Mouse (Mus musculus) midbrain, postnatal 0 days (tissue): Measurements from ENCODE around the gene Rnase4. TPM values are rescaled to one million over a fixed set of nuclear protein-coding genes. Genes with fewer than 3 reads are reported as not detected.

Experiments used
- ATAC-seq: fragments of 200-750 bp; cut with Nextera tagmentation; 2 replicates; pipeline ENCODE4 v1.8.0; 2017; ENCODE audit warnings: moderate number of reproducible peaks, mild to moderate bottlenecking, moderate TSS enrichment, moderate library complexity; ENCODE audit not compliant: low FRiP score
- DNase-seq: peaks from one replicate; pipeline ENCODE4 v3.0.0-alpha.2; 2015; ENCODE audit warnings: low spot score
- H3K27ac ChIP-seq: fragments of 300-500 bp; sonication (generic); 2 replicates; pipeline ENCODE4 v1.5.1; 2014; ENCODE audit warnings: low read depth, mild to moderate bottlenecking, low read length, mixed read lengths
- H3K27me3 ChIP-seq: fragments of 300-500 bp; sonication (generic); 2 replicates; pipeline ENCODE4 v1.6.1; 2014; ENCODE audit warnings: low read length, control low read depth, mixed read lengths; ENCODE audit not compliant: insufficient read depth
- H3K36me3 ChIP-seq: fragments of 300-500 bp; sonication (generic); 2 replicates; pipeline ENCODE4 v1.6.1; 2014; ENCODE audit warnings: low read length, control low read depth, mixed read lengths; ENCODE audit not compliant: insufficient read depth
- H3K4me1 ChIP-seq: fragments of 300-500 bp; sonication (generic); 2 replicates; pipeline ENCODE4 v1.6.1; 2014; ENCODE audit warnings: mild to moderate bottlenecking, control low read depth, antibody characterized with exemption, low read length, mixed read lengths; ENCODE audit not compliant: insufficient read depth
- H3K4me2 ChIP-seq: fragments of 300-500 bp; sonication (generic); 2 replicates; pipeline ENCODE4 v1.6.1; 2014; ENCODE audit warnings: low read depth, mild to moderate bottlenecking, low read length, mixed read lengths; ENCODE audit not compliant: poor library complexity, severe bottlenecking
- H3K4me3 ChIP-seq: fragments of 300-500 bp; sonication (generic); 2 replicates; pipeline ENCODE4 v1.5.1; 2014; ENCODE audit warnings: low read depth, mild to moderate bottlenecking, low read length, moderate library complexity
- H3K9ac ChIP-seq: fragments of 300-500 bp; sonication (generic); replicated peaks from 2 replicates; pipeline ENCODE4 v1.6.1; 2014; ENCODE audit warnings: mild to moderate bottlenecking, low read length, moderate library complexity, mixed read lengths; ENCODE audit not compliant: poor library complexity, severe bottlenecking
- H3K9me3 ChIP-seq: fragments of 300-500 bp; sonication (generic); 2 replicates; pipeline ENCODE4 v1.6.1; 2016; ENCODE audit warnings: low read length, control low read depth
- CTCF ChIP-seq: IDR thresholded peaks from 2 replicates; pipeline ENCODE4 v1.5.1; 2016; ENCODE audit warnings: antibody characterized with exemption, mild to moderate bottlenecking
- WGBS: fragments of 180-500 bp; shearing (Covaris S2); extraction: QIAGEN DNeasy Blood & Tissue Kit; methylation state at CpG from one replicate; pipeline ENCODE4 v1.1.7; 2014; 5-methylcytosine and 5-hydroxymethylcytosine counted together
- polyA plus RNA-seq: library from polyadenylated mRNA; unstranded; fragments of >200 nt; fragmentation: Nextera tagmentation; extraction: Ambion mirVana; gene quantifications from 2 replicates; pipeline ENCODE4 v1.2.1, GENCODE M21; 2015
- total RNA-seq: library from RNA; depleted of rRNA; stranded (reverse); fragments of >200 nt; gene quantifications from 2 replicates; pipeline ENCODE4 v1.2.3, GENCODE M21; 2014

Gene Rnase4
- total and polyA plus RNA-seq, 2 experiments from 2014 or later, result 14.9 to 29.3 TPM

- Histone ChIP-seq H3K9ac (no peak overlapping the region), H3K4me3 (no peak overlapping the region), H3K4me1 (no peaks in the 10 kb centered on the region), H3K27ac (no peak overlapping the region), H3K9me3 (no peaks in the 10 kb centered on the region), H3K4me2 (no peak overlapping the region), H3K36me3 (no peaks in the 10 kb centered on the region), H3K27me3 (no peaks in the 10 kb centered on the region)
- 94% methylated on average over 9 of the region's 9 CpGs for WGBS
- ATAC-seq (no peak), DNase-seq (no peak)
- no peak for TF ChIP-seq CTCF
Observed at GRCm38 (mm10) chr14:51130315-51130940, 39.6 kb downstream of the Rnase4 start.

- no peaks in the 10 kb centered on the region for H3K4me1 ChIP-seq
- H3K36me3 ChIP-seq, result no peaks in the 10 kb centered on the region
- H3K9me3 ChIP-seq, result no peaks in the 10 kb centered on the region
- H3K27ac ChIP-seq, result no peak overlapping the region
- ATAC-seq, result no peak
- TF ChIP-seq CTCF, result no peak
- H3K4me3 ChIP-seq, result no peak overlapping the region
- no peak overlapping the region for H3K4me2 ChIP-seq
- H3K27me3 ChIP-seq, result no peaks in the 10 kb centered on the region
- H3K9ac ChIP-seq, result no peak overlapping the region
- DNase-seq, result no peak
- 78% methylated on average over 7 of the region's 7 CpGs for WGBS
Observed at GRCm38 (mm10) chr14:51131086-51131815, 40.4 kb downstream of the Rnase4 start.

GRCm38 (mm10) chr14:51132372-51132771, 41.5 kb downstream of the Rnase4 start:
- no peak overlapping the region for H3K9ac ChIP-seq
- H3K4me1 ChIP-seq, result no peaks in the 10 kb centered on the region
- H3K27me3 ChIP-seq, result no peaks in the 10 kb centered on the region
- H3K27ac ChIP-seq, result no peak overlapping the region
- no peak overlapping the region for H3K4me3 ChIP-seq
- TF ChIP-seq CTCF, result no peak
- no peak for DNase-seq
- ATAC-seq, result no peak
- H3K9me3 ChIP-seq, result no peaks in the 10 kb centered on the region
- no peaks in the 10 kb centered on the region for H3K36me3 ChIP-seq
- WGBS, result 87% methylated on average over 4 of the region's 4 CpGs
- no peak overlapping the region for H3K4me2 ChIP-seq

- H3K4me3 ChIP-seq, result no peak overlapping the region
- ATAC-seq (no peak), DNase-seq (no peak)
- no peaks in the 10 kb centered on the region for H3K27me3 ChIP-seq
- H3K9me3 ChIP-seq, result no peaks in the 10 kb centered on the region
- no peak overlapping the region for H3K4me2 ChIP-seq
- no peaks in the 10 kb centered on the region for H3K36me3 ChIP-seq
- no peak overlapping the region for H3K9ac ChIP-seq
- 85% methylated on average over 2 of the region's 2 CpGs for WGBS
- H3K27ac ChIP-seq, result no peak overlapping the region
- H3K4me1 ChIP-seq, result no peaks in the 10 kb centered on the region
- no peak for TF ChIP-seq CTCF
Observed at GRCm38 (mm10) chr14:51140342-51140741, 49.5 kb downstream of the Rnase4 start.

- no peaks in the 10 kb centered on the region for H3K27me3 ChIP-seq
- no peak for ATAC-seq
- no peak overlapping the region for H3K9ac ChIP-seq
- no peak overlapping the region for H3K27ac ChIP-seq
- H3K4me1 ChIP-seq, result no peaks in the 10 kb centered on the region
- WGBS, result 88% methylated on average over 4 of the region's 4 CpGs
- no peak for TF ChIP-seq CTCF
- H3K36me3 ChIP-seq, result no peaks in the 10 kb centered on the region
- no peak for DNase-seq
- H3K4me3 ChIP-seq, result no peak overlapping the region
- H3K9me3 ChIP-seq, result no peaks in the 10 kb centered on the region
- no peak overlapping the region for H3K4me2 ChIP-seq
Observed at GRCm38 (mm10) chr14:51142119-51142518, 51.2 kb downstream of the Rnase4 start.

- Histone ChIP-seq H3K4me2 (no peak overlapping the region), H3K9me3 (no peaks in the 10 kb centered on the region), H3K4me3 (no peak overlapping the region), H3K27ac (no peak overlapping the region), H3K27me3 (no peaks in the 10 kb centered on the region), H3K9ac (no peak overlapping the region), H3K36me3 (no peaks in the 10 kb centered on the region), H3K4me1 (no peaks in the 10 kb centered on the region)
- DNase-seq (no peak), ATAC-seq (no peak)
- no peak for TF ChIP-seq CTCF
- 88% methylated on average over 3 of the region's 3 CpGs for WGBS
Observed at GRCm38 (mm10) chr14:51142568-51142967, 51.7 kb downstream of the Rnase4 start.
